Mouse (Mus musculus) neural tube, embryonic 12.5 days (tissue): Measurements from ENCODE around the gene Atm. TPM values are rescaled to one million over a fixed set of nuclear protein-coding genes. Genes with fewer than 3 reads are reported as not detected.

ENCODE experiments used
- ATAC-seq: fragments of 200-750 bp; cut with Nextera tagmentation; 2 replicates; pipeline ENCODE4 v1.8.0; 2017; ENCODE audit warnings: low read depth, mild to moderate bottlenecking, moderate TSS enrichment, moderate library complexity; ENCODE audit not compliant: low FRiP score
- H3K27ac ChIP-seq: fragments of 300-500 bp; sonication (generic); 2 replicates; pipeline ENCODE4 v1.5.1; 2016
- H3K27me3 ChIP-seq: fragments of 300-500 bp; sonication (generic); replicated peaks from 2 replicates; pipeline ENCODE4 v1.6.1; 2016; ENCODE audit warnings: mild to moderate bottlenecking
- H3K36me3 ChIP-seq: fragments of 300-500 bp; sonication (generic); 2 replicates; pipeline ENCODE4 v1.6.1; 2016; ENCODE audit warnings: mild to moderate bottlenecking
- H3K4me1 ChIP-seq: fragments of 300-500 bp; sonication (generic); 2 replicates; pipeline ENCODE4 v1.6.1; 2016
- H3K4me2 ChIP-seq: fragments of 300-500 bp; sonication (generic); replicated peaks from 2 replicates; pipeline ENCODE4 v1.6.1; 2016; ENCODE audit warnings: mild to moderate bottlenecking
- H3K4me3 ChIP-seq: fragments of 300-500 bp; sonication (generic); 2 replicates; pipeline ENCODE4 v1.5.1; 2016
- H3K9ac ChIP-seq: fragments of 300-500 bp; sonication (generic); 2 replicates; pipeline ENCODE4 v1.6.1; 2016; ENCODE audit warnings: mild to moderate bottlenecking
- H3K9me3 ChIP-seq: fragments of 300-500 bp; sonication (generic); 2 replicates; pipeline ENCODE4 v1.6.1; 2016; ENCODE audit warnings: mild to moderate bottlenecking
- WGBS: fragments of 180-500 bp; shearing (Covaris S2); methylation state at CpG from one replicate; pipeline ENCODE4 v1.1.7; 2016; 5-methylcytosine and 5-hydroxymethylcytosine counted together
- microRNA-seq: library from miRNA; unstranded; fragments of <30 nt; microRNA quantifications from one replicate; pipeline ENCODE4, GENCODE M21; 2017
- polyA plus RNA-seq: library from polyadenylated mRNA; unstranded; fragments of >200 nt; fragmentation: Nextera tagmentation; extraction: Ambion mirVana; gene quantifications from 2 replicates; pipeline ENCODE4 v1.2.1, GENCODE M21; 2016

The Atm gene
- polyA plus RNA-seq, 1 experiment from 2014 or later = 12.3 TPM

- H3K27ac ChIP-seq = no peak overlapping the region
- WGBS = 80% methylated on average over 6 of the region's 6 CpGs
- no peak overlapping the region for H3K4me2 ChIP-seq
These were observed 132.3 kb downstream of the Atm start for GRCm38 (mm10) chr9:53404050-53404752.

GRCm38 (mm10) chr9:53402991-53403390 is 133.5 kb downstream of the Atm start:
- H3K36me3 ChIP-seq = no peaks in the 10 kb centered on the region
- H3K9ac ChIP-seq = no peak overlapping the region
- 0 out of 2 replicates have a peak overlapping the region, but pooled peaks have one; percentile 47 for H3K27ac ChIP-seq
- no peaks in the 10 kb centered on the region for H3K9me3 ChIP-seq
- WGBS = 66% methylated on average over 8 of the region's 8 CpGs
- H3K4me1 ChIP-seq = peaks cover 21% of the 10 kb centered on the region
- no peak overlapping the region for H3K4me3 ChIP-seq
- peak overlapping the region; percentile 45 for H3K4me2 ChIP-seq
- no peaks in the 10 kb centered on the region for H3K27me3 ChIP-seq
- ATAC-seq = no peak

More at GRCm38 (mm10) chr9:53404050-53404752, 132.3 kb downstream of the Atm start:
- Histone ChIP-seq H3K4me1 (peaks cover 21% of the 10 kb centered on the region), H3K9me3 (no peaks in the 10 kb centered on the region), H3K4me3 (no peak overlapping the region), H3K27me3 (no peaks in the 10 kb centered on the region), H3K9ac (no peak overlapping the region), H3K36me3 (no peaks in the 10 kb centered on the region)
- ATAC-seq = no peak

- H3K9ac ChIP-seq = no peak within 1 kb of the TSS
- H3K9me3 ChIP-seq = no peaks in the 10 kb centered on the region
- H3K4me1 ChIP-seq = peaks cover 21% of the 10 kb centered on the region
- 13% methylated on average over 11 of the region's 11 CpGs for WGBS
- no peaks in the 10 kb centered on the region for H3K36me3 ChIP-seq
- H3K4me3 ChIP-seq = no peak within 1 kb of the TSS
- peak within 1 kb of the TSS; percentile 45 for H3K4me2 ChIP-seq
- 0 out of 2 replicates have a peak, but pooled peaks have one; percentile 34 for ATAC-seq
- no peaks in the 10 kb centered on the region for H3K27me3 ChIP-seq
- H3K27ac ChIP-seq = 0 out of 2 replicates have a peak within 1 kb of the TSS, but pooled peaks have one; percentile 47
These were observed 134.2 kb downstream of the Atm start, which contains the start of gene 4930550C14Rik for GRCm38 (mm10) chr9:53402291-53402711. TSS of gene 4930550C14Rik (plus strand) at chr9:53402325.

- peaks cover 21% of the 10 kb centered on the region for H3K4me1 ChIP-seq
- H3K36me3 ChIP-seq = no peaks in the 10 kb centered on the region
- no peak for ATAC-seq
- no peak overlapping the region for H3K9ac ChIP-seq
- WGBS = 87% methylated on average over 8 of the region's 8 CpGs
- H3K27me3 ChIP-seq = no peaks in the 10 kb centered on the region
- no peak overlapping the region for H3K4me3 ChIP-seq
- no peaks in the 10 kb centered on the region for H3K9me3 ChIP-seq
- no peak overlapping the region for H3K27ac ChIP-seq
- no peak overlapping the region for H3K4me2 ChIP-seq
These were observed 135.4 kb downstream of the Atm start for GRCm38 (mm10) chr9:53401146-53401545.

- no peak overlapping the region for H3K4me2 ChIP-seq
- H3K36me3 ChIP-seq = no peaks in the 10 kb centered on the region
- H3K9me3 ChIP-seq = no peaks in the 10 kb centered on the region
- H3K27me3 ChIP-seq = no peaks in the 10 kb centered on the region
- H3K9ac ChIP-seq = no peak overlapping the region
- no peak for ATAC-seq
- no peak overlapping the region for H3K27ac ChIP-seq
- peaks cover 20% of the 10 kb centered on the region for H3K4me1 ChIP-seq
- H3K4me3 ChIP-seq = no peak overlapping the region
- 78% methylated on average over 4 of the region's 4 CpGs for WGBS
These were observed 135.8 kb downstream of the Atm start for GRCm38 (mm10) chr9:53400696-53401095.

GRCm38 (mm10) chr9:53399537-53399936 is 137.0 kb downstream of the Atm start:
- Histone ChIP-seq H3K4me3 (no peak overlapping the region), H3K27ac (no peak overlapping the region), H3K36me3 (no peaks in the 10 kb centered on the region), H3K4me1 (peaks cover 14% of the 10 kb centered on the region), H3K27me3 (no peaks in the 10 kb centered on the region), H3K4me2 (no peak overlapping the region), H3K9ac (no peak overlapping the region), H3K9me3 (no peaks in the 10 kb centered on the region)
- ATAC-seq = no peak
- WGBS = 95% methylated on average over 8 of the region's 8 CpGs

- Histone ChIP-seq H3K27ac (no peak overlapping the region), H3K9me3 (no peaks in the 10 kb centered on the region), H3K36me3 (no peaks in the 10 kb centered on the region), H3K9ac (no peak overlapping the region), H3K4me1 (peaks cover 11% of the 10 kb centered on the region), H3K4me3 (no peak overlapping the region), H3K4me2 (no peak overlapping the region), H3K27me3 (no peaks in the 10 kb centered on the region)
- ATAC-seq = no peak
- WGBS = 6% methylated on average over 5 of the region's 5 CpGs
These were observed 138.2 kb downstream of the Atm start for GRCm38 (mm10) chr9:53398388-53398700.

- no peaks in the 10 kb centered on the region for H3K9me3 ChIP-seq
- H3K4me3 ChIP-seq = no peak overlapping the region
- H3K27me3 ChIP-seq = no peaks in the 10 kb centered on the region
- H3K4me1 ChIP-seq = peaks cover 11% of the 10 kb centered on the region
- 83% methylated on average over 13 of the region's 13 CpGs for WGBS
- H3K9ac ChIP-seq = no peak overlapping the region
- no peaks in the 10 kb centered on the region for H3K36me3 ChIP-seq
- no peak overlapping the region for H3K27ac ChIP-seq
- ATAC-seq = no peak
- H3K4me2 ChIP-seq = no peak overlapping the region
These were observed 138.7 kb downstream of the Atm start for GRCm38 (mm10) chr9:53397685-53398387.

- 85% methylated on average over 7 of the region's 7 CpGs for WGBS
- no peak for ATAC-seq
These were observed 146.4 kb downstream of the Atm start for GRCm38 (mm10) chr9:53390136-53390535.

More at GRCm38 (mm10) chr9:53390136-53390535, 146.4 kb downstream of the Atm start:
- no peak overlapping the region for H3K27ac ChIP-seq
- no peak overlapping the region for H3K9ac ChIP-seq
- no peaks in the 10 kb centered on the region for H3K27me3 ChIP-seq
- no peak overlapping the region for H3K4me2 ChIP-seq
- H3K9me3 ChIP-seq = no peaks in the 10 kb centered on the region
- no peaks in the 10 kb centered on the region for H3K4me1 ChIP-seq
- no peak overlapping the region for H3K4me3 ChIP-seq
- no peaks in the 10 kb centered on the region for H3K36me3 ChIP-seq

Small RNAs within 50 kb of the gene (microRNA-seq; reads per million reads assigned to microRNA genes)
- not detected for gene Mir130c

Other genes starting within 250 kb of the Atm start
- 0.19 and 0.38 TPM in 2 replicates for gene Exph5, start 235.1 kb downstream of the Atm start, polyA plus RNA-seq
- gene Kdelc2, start 152.7 kb downstream of the Atm start, polyA plus RNA-seq = 8.2 and 8.7 TPM in 2 replicates
- 0.33 and 0.39 TPM in 2 replicates for gene 4930550C14Rik, start 134.4 kb downstream of the Atm start, polyA plus RNA-seq
- 14.0 and 16.7 TPM in 2 replicates for gene Npat, start 307 bp upstream of the Atm start, polyA plus RNA-seq
- gene Acat1, start 73.6 kb upstream of the Atm start, polyA plus RNA-seq = 86.1 and 94.9 TPM in 2 replicates
- 49.0 and 52.8 TPM in 2 replicates for gene Cul5, start 133.3 kb upstream of the Atm start, polyA plus RNA-seq
- 3.8 and 5.2 TPM in 2 replicates for gene Rab39, start 169.5 kb upstream of the Atm start, polyA plus RNA-seq
- gene Slc35f2, start 234.8 kb upstream of the Atm start, polyA plus RNA-seq = 6.6 and 7.6 TPM in 2 replicates